Mouse (Mus musculus) layer of hippocampus, postnatal 14 days (tissue): ENCODE data around the gene Grasp. TPM values are rescaled to one million over a fixed set of nuclear protein-coding genes. Genes with fewer than 3 reads are reported as not detected.

Experiments
- DNase-seq, 2 experiments: peaks; one replicate each; pipeline ENCODE4 v3.0.0; 2021 to 2022; ENCODE audit warnings: low spot score in 2 of 2, mixed read lengths in 1 of 2
- long read RNA-seq, 2 experiments: library from polyadenylated mRNA; stranded (forward); transcript quantifications; one replicate each; pipeline ENCODE4 v2.0.0; 2021
- total RNA-seq, 2 experiments: library from RNA; stranded (reverse); gene quantifications; 2 replicates each; pipeline ENCODE4 v1.2.3; 2021

Grasp gene
- 10 to 100 TPM; 53.4 to 55.2 TPM for total RNA-seq
- long read RNA-seq, experiment 1, transcript Grasp-201 (8 exons, 2,033 nt) = major isoform, 76 of 88 reads
- long read RNA-seq, experiment 1, partial matches to known transcripts = 5 of 88 reads
- long read RNA-seq, experiment 1, other reads (novel, unspliced or antisense) = 7 of 88 reads
- long read RNA-seq, experiment 2, transcript Grasp-201 (8 exons, 2,033 nt) = major isoform, 80 of 95 reads
- long read RNA-seq, experiment 2, partial matches to known transcripts = 7 of 95 reads
- long read RNA-seq, experiment 2, other reads (novel, unspliced or antisense) = 8 of 95 reads

DNA sequence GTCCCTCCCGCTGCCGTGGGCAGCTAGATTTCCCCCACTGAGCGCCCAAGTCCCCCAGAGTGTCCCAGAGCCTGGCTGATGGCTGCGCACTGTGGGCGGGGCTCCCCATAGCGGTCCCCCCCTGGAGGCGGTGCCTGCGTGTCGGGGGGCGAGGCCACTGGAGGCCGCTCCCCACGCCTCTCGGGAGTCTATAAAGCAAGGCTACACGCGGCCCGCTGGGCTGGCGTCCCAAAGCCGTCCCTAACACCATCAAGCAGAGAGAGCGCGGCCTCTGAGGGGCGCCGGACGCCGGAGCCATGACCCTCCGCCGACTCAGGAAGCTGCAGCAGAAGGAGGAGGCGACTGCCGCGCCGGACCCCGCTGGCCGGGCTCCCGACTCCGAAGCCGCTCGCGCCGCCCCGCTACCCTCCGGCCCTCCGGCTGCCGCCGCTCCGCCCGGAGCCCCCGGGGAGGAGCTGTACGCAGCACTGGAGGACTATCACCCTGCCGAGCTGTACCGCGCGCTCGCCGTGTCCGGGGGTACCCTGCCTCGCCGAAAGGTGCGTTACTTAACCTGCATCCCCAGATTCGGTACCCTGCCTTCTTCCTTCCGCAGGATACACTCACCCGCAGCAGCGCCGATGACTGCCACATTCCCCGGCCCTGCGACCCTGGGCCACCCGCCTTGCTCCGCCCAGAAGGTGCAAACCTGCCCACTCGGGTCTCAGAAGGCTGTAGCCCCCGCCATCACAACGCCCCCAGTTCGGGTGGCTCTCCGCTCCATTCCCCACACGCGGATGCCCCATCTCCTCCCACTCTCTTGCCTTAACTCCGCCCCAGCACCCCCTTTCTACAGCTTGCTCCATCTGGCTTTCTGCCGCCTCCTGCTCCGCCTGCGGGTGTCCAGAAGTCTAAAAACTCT is at the start of gene Grasp:
TSS of gene Grasp (plus strand) at position 183 of the 901 bp plus-strand sequence.
- peak; percentile 86 to 88 for DNase-seq

DNA sequence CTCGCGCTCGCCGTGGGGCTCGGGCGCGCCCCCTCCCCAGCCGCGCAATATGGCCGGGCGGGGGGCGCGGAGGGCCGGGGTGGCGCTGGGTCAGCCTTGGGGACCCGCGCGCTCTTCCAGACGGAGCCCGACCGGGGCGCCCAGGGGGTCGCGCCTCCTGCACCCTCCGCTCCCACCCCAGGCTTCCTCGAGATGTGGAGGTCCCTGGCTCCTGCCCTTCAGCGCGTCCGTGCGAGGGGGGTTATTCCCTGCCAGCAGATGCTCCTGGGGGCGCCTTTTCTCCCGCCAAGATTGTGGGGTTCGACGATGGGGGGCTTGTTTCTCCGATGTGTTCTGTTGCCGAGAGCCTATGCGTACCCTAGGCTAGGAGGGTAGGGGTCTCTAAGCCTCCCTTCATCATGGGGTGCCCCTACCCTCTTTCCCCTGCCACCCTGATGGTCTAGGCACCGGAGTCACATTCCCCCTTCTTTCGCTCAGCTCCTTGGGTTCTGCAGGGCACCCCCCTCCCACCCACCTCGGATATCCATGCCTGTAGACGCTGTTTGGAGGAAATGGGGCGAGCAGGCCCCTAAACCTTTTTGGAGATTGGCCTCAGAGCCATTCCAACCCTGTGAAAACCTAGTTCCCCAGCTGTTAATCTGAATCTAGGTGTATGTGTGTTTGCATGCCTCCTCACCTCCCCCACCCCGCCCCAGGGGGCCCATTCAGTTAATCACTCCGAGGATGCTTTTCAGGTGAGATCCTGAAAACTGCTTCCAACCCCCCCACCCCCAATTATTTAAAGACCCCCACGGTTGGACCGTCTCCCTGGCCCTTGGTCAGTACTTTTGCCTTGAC is 49.5 kb upstream of the Grasp start:
- no peak for DNase-seq

DNA sequence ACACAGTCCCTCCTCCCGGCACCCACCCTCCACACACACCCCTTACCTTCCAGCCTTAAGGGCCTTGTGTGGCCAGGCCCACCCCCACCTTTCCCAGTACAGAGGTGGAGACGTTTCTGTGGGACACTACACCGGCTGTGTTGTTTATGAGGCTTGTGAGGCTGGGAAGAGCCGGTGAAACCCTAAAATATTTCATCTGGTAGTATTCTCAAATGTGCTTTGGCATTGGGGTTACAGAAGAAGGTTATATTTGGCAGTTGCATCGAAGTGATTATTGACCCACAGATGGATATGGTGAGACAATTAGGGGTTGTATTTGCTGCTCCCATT is 48.9 kb upstream of the Grasp start:
- no peak for DNase-seq

DNA sequence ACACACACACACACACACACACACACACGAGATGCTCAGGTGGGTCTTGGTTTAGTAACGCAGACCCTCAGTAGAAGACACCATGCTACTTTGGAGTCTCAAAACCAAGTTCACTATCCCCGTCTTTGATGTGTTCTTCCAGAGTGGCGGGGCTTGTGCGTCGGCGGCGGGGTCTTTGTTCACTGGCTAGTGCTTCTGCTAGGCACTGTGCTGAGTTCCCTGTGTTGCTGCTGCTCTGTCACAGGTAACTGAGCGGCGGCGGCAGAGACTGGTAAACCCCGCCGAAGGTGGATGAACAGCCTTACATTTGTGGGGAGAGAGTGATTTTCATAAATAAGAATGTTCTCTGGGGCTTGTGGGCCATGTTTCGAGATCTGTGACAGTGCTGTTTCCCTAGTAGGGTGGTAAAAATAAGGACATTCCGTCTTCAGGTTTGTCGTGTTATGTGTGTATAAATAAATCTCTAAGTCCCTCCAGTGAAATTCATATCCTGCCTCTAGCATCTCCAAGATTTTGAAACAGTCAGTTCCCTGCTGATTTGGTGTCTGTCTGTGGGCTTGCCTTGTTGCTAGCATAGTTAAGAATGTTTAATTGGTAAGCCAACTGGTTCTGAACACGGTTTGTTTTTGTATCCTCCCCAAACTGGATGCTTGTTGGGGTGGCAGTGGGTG is 48.2 kb upstream of the Grasp start:
- DNase-seq = no peak

DNA sequence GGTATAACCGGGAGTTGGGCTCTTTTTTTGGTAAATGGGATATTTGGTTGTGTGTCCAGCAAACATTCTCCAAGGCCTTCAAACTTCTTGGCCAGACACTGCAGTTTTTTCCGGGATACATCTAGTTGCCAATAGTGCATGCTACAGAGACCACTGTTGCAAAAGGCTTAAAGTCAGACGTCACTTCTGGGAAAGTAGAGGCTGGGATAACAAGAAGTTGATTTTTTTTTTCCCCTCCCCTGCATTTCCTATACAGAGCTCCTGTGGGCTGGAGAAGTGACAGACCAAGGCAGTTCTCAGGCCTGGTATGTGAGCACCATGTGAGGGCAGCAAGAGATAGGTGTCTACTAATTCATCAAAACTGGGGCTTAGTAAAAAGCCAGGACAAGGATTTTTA is 47.7 kb upstream of the Grasp start:
- no peak for DNase-seq

DNA sequence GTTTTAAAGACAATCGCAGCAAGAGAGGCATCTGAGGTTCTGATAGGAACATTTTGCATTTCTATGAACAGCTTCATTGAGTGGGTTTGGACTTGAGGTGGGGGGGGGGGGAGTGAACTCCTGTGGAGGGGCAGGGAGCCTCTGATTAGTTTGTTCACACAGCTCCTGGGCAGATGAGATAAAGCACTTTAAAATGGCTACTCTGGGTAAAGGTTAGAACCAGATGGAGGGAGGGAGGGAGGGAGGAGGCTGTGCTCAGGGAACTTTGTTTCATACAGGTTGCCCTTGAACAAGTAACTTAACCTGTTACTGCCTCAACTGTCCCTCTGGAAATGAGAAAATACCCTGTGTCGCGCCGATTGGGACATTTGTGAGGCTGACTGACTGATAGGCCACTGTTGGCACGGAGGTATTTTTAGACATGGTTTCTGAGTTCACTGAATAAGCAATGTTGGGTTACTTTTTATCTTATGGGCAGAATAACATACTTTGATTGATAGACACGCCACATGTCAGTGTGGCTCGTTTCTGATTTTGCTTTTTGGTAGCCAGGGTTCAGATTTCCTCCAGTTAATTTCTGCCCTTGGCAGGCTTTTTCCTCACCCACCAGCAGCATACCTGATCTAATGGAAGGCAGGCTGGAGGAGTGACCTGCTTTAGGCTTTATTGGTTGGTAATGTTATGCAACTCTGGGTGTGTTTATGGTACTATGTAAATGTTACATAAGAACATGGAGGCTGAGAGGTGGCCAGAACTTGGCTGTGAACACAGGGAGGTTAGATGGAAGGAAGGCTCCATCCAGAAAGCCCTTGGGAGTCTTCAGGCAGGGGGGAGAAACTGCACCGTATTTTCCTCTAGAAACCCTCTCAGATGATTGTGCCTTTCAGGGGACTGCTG is 46.9 kb upstream of the Grasp start:
- DNase-seq = no peak

DNA sequence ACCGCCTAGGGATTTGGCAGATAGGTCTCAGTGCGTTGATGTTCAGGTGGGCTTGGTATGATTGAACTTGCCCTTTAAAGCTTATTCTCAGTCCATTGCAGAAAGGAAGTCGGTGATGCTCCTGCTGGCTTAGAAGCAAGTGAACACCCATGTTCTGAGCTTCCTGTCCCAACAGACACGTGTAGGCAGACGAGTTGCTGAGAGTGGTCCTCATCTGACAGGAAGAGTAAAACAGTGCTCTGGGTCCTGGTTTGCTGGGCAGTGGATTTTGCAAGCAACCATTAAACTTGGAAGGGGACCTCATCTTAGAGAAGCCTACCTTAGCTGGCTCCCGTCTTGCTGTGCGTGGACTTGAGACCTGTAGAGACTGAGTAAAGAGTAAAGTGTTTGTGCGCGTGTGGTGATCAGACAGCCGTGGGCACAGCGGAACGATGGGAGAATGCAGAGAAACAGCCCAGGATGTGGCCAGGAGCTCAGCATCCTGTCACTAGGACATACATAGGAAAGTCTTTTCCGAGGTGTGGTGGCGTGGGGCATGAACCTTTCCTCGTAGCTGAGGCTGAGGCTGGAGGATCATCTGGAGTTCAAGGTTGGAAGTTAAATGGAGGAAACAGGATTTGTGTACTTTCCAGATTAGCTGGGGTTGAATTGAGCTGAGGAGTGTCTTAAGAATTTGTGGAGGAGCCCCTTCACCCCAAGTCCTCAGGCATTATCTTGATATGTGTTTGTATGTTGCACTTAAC is 43.5 kb upstream of the Grasp start:
- no peak for DNase-seq

DNA sequence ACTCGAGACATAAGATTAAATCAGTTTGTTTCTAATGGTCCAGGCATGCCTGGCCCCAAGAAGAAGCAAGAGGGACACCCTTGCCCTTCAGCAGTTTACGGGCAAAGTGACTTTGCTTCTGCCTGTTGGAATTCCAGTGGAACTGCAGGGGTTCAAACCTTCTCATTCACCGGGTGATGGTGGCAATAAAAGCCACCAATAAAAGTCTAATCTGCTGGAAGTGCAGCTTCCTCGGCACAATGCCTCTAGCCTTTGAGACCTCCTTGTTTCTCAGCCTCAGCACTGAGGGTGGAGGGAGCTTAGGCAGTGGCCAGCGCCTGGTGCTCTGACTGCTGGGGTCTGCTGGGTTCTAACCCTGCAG is 42.9 kb upstream of the Grasp start:
- DNase-seq = no peak

DNA sequence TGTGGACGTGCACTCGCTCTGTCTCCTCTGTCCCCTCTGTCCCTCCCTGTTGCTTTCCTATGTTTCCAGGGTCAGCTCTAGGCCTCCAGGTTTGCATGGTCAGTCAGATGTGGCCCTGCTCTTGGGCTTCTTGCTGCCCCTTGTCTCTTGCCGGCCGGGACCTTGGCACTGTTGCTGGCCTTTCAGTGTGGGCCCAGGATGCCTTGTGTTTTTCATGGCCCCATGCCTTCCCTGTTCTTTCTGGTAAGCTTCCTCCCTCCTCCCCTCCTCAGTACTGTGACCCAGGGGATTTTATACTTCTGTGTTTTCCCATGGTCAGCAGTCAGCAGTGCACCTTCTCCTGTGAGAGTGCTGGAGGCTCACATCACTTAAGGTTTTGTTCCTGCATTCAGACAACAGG is 42.5 kb upstream of the Grasp start:
- DNase-seq = no peak

DNA sequence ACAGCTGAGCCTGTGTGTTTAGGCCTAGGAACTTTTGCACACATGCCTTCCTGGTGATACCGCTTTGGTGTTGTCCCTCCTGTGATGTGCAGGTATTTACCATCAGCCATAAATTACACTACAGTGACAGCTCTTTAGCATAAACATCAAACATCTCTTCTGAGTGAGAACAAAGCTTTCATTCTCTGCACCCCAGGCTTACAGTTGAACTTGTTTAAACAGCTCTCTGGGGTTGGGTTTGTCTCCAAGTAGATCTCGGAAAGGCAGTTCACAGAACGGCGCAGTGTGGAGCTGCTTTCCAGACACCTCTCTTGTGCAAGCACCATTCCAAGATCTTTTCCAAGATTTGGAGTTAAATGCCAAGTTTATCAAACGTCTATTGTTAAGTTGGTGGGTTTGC is 41.3 kb upstream of the Grasp start:
- no peak for DNase-seq

DNA sequence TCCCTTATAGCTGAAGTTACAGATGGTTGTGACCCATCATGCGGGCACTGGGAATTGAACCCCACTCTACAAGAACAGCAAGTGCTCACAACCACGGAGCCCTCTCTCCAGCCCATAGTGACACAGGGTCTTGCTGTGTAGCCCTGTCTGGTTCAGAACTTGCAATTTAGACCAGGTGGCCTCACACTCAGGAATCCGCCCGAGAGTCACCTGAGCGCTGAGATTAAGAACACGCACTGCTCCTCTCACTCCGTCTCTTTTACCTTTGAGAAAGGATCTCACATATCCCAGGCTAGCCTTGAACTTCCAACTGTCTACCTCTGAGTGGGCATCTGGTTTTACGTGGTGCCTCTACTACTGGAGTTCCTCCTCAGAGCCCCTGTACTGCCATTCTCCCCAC is 39.7 kb upstream of the Grasp start:
- DNase-seq = no peak

DNA sequence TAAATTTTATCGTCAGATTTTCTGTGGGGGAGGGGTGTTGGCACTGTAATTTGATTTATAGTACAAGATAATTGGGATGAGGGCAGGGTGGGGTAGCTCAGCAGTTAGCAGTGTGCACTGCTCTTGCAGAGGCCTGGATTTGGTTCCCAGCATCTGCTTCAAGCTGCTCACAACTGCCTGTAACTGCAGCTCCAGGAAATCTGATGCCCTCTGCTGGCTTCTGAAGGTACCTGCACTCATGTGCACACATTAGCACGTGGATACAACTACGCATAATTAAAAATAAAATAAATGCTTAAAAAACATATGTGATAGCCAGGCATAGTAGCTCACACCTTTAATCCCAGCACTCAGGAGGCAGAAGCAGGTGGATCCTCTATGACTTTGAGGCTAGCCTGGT is 38.4 kb upstream of the Grasp start:
- no peak for DNase-seq

DNA sequence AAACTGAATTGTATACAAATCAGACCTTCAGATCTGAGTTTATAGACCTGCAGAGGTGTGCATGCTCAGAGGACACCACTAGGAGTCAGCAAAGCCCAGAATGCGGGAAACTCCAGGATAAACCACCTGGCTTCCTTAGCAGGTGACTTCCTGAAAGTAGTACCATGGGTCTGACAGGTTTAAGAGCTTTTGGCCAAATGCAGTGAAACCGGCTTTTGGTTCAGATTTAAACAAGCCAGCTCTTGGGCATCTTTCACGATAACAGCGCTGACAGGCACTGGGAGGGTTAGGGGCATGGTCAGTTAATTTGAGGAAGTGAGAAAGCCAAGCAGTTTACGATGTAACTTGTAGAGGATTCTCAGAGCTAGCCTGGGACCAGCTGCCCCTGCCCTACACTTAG is 36.1 kb upstream of the Grasp start:
- no peak for DNase-seq

DNA sequence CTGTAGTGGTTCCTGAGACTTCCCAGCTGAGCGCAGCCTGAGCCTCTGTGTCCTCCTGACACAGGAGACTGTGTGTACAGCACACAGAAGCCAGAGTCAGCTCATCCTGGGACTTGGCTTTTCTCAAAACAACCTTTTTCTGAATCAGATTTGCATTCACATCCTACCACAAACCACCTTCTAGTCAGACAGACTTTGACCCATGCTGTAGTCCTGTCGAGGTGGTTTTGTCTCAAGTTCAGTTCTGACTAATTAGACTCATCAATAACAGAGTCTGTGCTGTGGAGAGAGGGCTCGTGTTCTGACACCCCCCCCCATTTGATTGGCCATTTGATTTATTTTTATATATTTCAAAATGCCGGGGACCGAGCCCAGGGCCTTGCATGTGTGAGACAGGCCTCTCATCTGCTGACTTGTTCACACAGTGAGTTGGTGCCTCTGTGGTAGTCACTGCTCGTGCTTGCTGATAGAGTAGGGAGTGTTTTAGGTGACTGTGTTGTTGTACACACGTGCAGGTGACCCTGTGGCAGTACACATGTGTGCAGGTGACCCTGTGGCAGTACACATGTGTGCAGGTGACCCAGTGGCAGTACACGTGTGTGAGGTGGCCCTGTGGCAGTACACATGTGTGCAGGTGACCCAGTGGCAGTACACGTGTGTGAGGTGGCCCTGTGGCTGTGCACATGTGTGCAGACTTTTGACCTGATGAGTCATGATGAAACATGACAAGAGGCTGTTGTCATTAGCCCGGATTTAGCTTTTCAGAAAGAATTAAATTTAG is 33.8 kb upstream of the Grasp start:
- no peak for DNase-seq

DNA sequence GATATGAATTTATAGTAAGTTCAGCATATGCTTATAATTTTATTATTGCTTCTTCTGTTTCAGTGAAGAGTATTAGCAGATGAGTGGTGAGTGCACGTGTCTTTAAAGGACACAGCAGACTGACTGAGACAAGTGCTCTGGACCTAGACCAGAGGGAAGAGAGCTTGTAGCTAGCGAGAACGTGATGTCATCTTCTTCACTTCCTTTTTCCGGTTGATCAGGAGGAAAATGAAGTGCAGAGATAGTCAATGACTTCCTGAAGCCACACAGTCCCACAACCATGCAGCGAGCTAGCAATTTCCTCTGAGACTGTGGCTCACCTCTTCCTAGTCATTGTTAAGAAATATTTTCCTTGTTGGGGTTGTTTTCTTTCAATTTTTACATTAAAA is 33.2 kb upstream of the Grasp start:
- DNase-seq = no peak

DNA sequence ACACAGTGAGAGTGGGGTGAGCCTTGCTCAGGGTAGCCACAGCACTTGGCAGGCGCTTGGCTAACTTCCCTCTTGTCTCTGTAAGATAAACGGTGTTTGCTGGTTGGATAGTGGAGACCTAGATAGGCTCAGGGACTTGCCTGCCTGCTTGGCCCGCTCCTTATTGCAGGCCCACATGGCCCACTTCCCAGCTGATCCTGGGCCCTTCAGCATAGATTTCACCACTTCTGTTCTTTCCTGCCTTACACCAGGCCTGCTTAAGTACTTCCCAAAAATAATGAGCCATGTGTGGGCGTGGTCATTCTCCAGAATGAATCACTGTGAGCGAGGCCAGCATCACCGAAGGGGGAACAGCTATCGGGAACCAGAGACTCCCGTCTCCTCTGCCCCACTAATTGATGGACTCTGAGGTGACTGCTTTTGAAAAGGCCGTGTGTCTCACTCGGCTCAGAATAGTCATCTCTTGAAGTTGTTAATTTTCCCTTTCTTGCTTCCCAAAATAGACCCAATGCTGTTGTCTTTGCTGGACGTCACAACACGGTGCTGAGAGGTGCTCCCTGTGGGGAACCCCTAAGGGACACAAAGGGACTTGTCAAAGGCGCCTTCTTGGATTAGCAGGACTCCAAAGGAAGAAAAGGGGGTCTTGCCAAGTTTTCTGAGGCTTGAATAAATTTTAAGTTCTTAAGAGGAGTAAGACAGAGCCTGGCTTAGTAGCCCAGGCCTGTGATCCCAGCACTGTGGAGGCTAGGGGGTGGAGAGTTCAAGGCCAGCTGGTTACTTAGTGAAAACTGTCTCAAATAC is 32.3 kb upstream of the Grasp start:
- DNase-seq = no peak

DNA sequence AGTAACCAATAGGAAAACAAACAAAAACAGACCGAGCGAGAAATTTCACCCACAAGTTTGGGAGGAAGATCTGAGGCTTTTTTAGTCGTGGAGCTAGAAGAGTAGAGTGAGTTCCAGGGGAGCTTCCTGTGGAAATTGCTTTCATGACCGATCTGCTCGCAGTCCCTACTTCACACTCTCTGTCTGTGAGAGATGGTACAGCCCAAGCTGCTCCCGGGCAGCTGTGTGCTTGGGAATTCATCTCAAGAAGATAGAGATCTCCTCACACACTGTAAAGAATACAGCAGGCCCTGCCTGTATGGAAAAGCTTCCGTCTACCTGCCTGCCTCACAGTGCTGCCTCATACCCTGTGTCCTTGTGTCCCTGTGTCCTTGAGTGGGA is 31.7 kb upstream of the Grasp start:
- no peak for DNase-seq

DNA sequence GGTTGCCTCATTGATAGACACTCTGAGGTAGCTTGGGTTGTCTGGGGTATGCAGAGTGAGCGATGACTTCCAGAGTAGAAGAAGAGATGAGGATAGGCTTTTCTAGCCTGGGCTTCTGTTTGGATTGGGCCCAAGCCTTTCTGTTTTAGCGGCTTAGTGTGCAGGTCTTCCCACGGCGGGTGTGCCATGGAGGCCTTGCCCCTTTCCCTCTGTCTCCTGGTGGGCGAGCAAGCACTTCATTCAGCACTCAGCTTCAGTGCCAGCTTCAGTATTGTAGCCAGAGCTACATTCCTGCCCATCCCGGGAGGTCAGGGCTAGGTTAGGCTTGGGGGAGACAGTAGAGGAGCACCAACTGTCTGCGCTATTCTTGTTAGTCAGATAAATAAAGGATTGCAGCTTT is 31.3 kb upstream of the Grasp start:
- no peak for DNase-seq
